Mouse (Mus musculus): ENCODE results near the gene Apba3. TPM values are rescaled to one million over a fixed set of nuclear protein-coding genes. Genes with fewer than 3 reads are reported as not detected.

Apba3 gene
- total and polyA plus RNA-seq, 3 experiments, result 68.9 to 73.2 TPM; not detected in 1

GRCm38 (mm10) chr10:81268643-81269412 is 2.1 kb downstream of the Apba3 start:
- H3K27ac ChIP-seq (ENCODE audit: control insufficient read depth, low read depth, low read length), result no peak overlapping the region

GRCm38 (mm10) chr10:81272356-81272755 is 5.6 kb downstream of the Apba3 start:
- H3K4me1 ChIP-seq (ENCODE audit: control insufficient read depth in 1 of 2, insufficient read depth in 2 of 2, low read length in 2 of 2), result peaks cover 2 to 9% of the 10 kb centered on the region in 2 experiments; a peak in 2 of 4 replicates
- TF ChIP-seq GABPA (IDR thresholded peaks at IDR 0.05; ENCODE audit: low read depth, low read length) (no peak), BHLHE40 (IDR thresholded peaks at IDR 0.05; ENCODE audit: borderline replicate concordance, low read depth, low read length) (no peak), MAFK (IDR thresholded peaks at IDR 0.05; ENCODE audit: borderline replicate concordance, low read depth, low read length) (no peak), ZMIZ1 (IDR thresholded peaks at IDR 0.05; ENCODE audit: low read depth, low read length) (no peak), SIN3A (IDR thresholded peaks at IDR 0.05; ENCODE audit: low read length) (no peak), NELFE (IDR thresholded peaks at IDR 0.05; ENCODE audit: low read depth, low read length) (no peak), POLR2A (IDR thresholded peaks at IDR 0.05; ENCODE audit: control insufficient read depth in 1 of 2, insufficient read depth in 1 of 2, low read depth in 1 of 2, low read length in 2 of 2, poor library complexity in 1 of 2) (no peak), MYB (IDR thresholded peaks at IDR 0.05; ENCODE audit: low read depth, low read length) (no peak), ETS1 (IDR thresholded peaks at IDR 0.05; ENCODE audit: low read depth, low read length) (no peak), MXI1 (IDR thresholded peaks at IDR 0.05; ENCODE audit: low read depth, low read length) (no peak), ZC3H11A (IDR thresholded peaks at IDR 0.05; ENCODE audit: low read depth, low read length) (no peak)
- no peak overlapping the region for H3K27ac ChIP-seq (ENCODE audit: control insufficient read depth, low read depth, low read length)
- DNase-seq (ENCODE audit: low read depth, low spot score), result no peak
- H3K9ac ChIP-seq (ENCODE audit: control insufficient read depth, low read depth, low read length, poor library complexity, severe bottlenecking), result no peak overlapping the region
- H3K9me3 ChIP-seq (replicated peaks; ENCODE audit: insufficient read depth, low read length), result no peaks in the 10 kb centered on the region
- peaks cover 8% of the 10 kb centered on the region for H3K79me2 ChIP-seq (ENCODE audit: control insufficient read depth, insufficient read depth, low read length, poor library complexity)
- no peak overlapping the region for H3K4me3 ChIP-seq (ENCODE audit: control insufficient read depth in 1 of 2, insufficient read depth in 1 of 2, low read depth in 2 of 2, low read length in 2 of 2)
- H3K36me3 ChIP-seq (ENCODE audit: control insufficient read depth in 1 of 2, insufficient read depth in 2 of 2, low read length in 2 of 2), result peaks cover 0 to 2% of the 10 kb centered on the region in 2 experiments; a peak in 2 of 4 replicates
- H3K27me3 ChIP-seq (ENCODE audit: control insufficient read depth in 1 of 2, insufficient read depth in 2 of 2, low read length in 2 of 2), result no peaks in the 10 kb centered on the region

More at GRCm38 (mm10) chr10:81268643-81269412, 2.1 kb downstream of the Apba3 start:
- peaks cover 0 to 2% of the 10 kb centered on the region in 2 experiments; a peak in 2 of 4 replicates for H3K36me3 ChIP-seq (ENCODE audit: control insufficient read depth in 1 of 2, insufficient read depth in 2 of 2, low read length in 2 of 2)
- no peaks in the 10 kb centered on the region for H3K27me3 ChIP-seq (ENCODE audit: control insufficient read depth in 1 of 2, insufficient read depth in 2 of 2, low read length in 2 of 2)
- TF ChIP-seq MAZ (IDR thresholded peaks at IDR 0.05; ENCODE audit: low read depth, low read length) (no peak), ZKSCAN1 (IDR thresholded peaks at IDR 0.05; ENCODE audit: low read depth, low read length) (no peak), MAFK (IDR thresholded peaks at IDR 0.05; ENCODE audit: borderline replicate concordance, low read depth, low read length) (no peak), MYB (IDR thresholded peaks at IDR 0.05; ENCODE audit: low read depth, low read length) (no peak), UBTF (IDR thresholded peaks at IDR 0.05; ENCODE audit: borderline replicate concordance, insufficient read depth, low read depth, low read length) (no peak), TCF12 (IDR thresholded peaks at IDR 0.05; ENCODE audit: low read depth, low read length) (no peak), TBP (IDR thresholded peaks at IDR 0.05; ENCODE audit: low read depth, low read length) (no peak), MXI1 (IDR thresholded peaks at IDR 0.05; ENCODE audit: low read depth, low read length) (no peak), ELF1 (IDR thresholded peaks at IDR 0.05; ENCODE audit: low read depth, low read length) (no peak), GATA1 (IDR thresholded peaks at IDR 0.05; ENCODE audit: low read depth, low read length) (no peak), GABPA (IDR thresholded peaks at IDR 0.05; ENCODE audit: low read depth, low read length) (no peak), SIN3A (IDR thresholded peaks at IDR 0.05; ENCODE audit: low read length) (no peak)
- peak overlapping the region; percentile 81 for H3K9ac ChIP-seq (ENCODE audit: control insufficient read depth, low read depth, low read length, poor library complexity, severe bottlenecking)
- peak overlapping the region; percentile 81 to 100 for H3K4me3 ChIP-seq (ENCODE audit: control insufficient read depth in 1 of 2, insufficient read depth in 1 of 2, low read depth in 2 of 2, low read length in 2 of 2)
- H3K9me3 ChIP-seq (replicated peaks; ENCODE audit: insufficient read depth, low read length), result no peaks in the 10 kb centered on the region
- no peak for DNase-seq (ENCODE audit: low read depth, low spot score)
- peaks cover 4 to 18% of the 10 kb centered on the region in 2 experiments; a peak in 3 of 4 replicates for H3K4me1 ChIP-seq (ENCODE audit: control insufficient read depth in 1 of 2, insufficient read depth in 2 of 2, low read length in 2 of 2)
- H3K79me2 ChIP-seq (ENCODE audit: control insufficient read depth, insufficient read depth, low read length, poor library complexity), result peaks cover 21% of the 10 kb centered on the region
